Mouse (Mus musculus) liver, embryonic 14.5 days (tissue): ENCODE results near the gene Egfl7. TPM values are rescaled to one million over a fixed set of nuclear protein-coding genes. Genes with fewer than 3 reads are reported as not detected.

Experiments used
- ATAC-seq: fragments of 200-750 bp; cut with Nextera tagmentation; 2 replicates; pipeline ENCODE4 v1.8.0; 2017; ENCODE audit warnings: moderate number of reproducible peaks, mild to moderate bottlenecking, moderate library complexity; ENCODE audit not compliant: insufficient read depth
- DNase-seq, 3 experiments: peaks; one replicate each; pipeline ENCODE4 v3.0.0-alpha.2; 2012 to 2013; ENCODE audit warnings: low read depth in 3 of 3, low spot score in 3 of 3
- H3K27ac ChIP-seq: fragments of 300-500 bp; sonication (generic); 2 replicates; pipeline ENCODE4 v1.5.1; 2014; ENCODE audit warnings: moderate library complexity, mild to moderate bottlenecking, control low read depth, inconsistent platforms
- H3K27me3 ChIP-seq: fragments of 300-500 bp; sonication (generic); 2 replicates; pipeline ENCODE4 v1.6.1; 2014; ENCODE audit warnings: mild to moderate bottlenecking, low read length, moderate library complexity; ENCODE audit not compliant: control insufficient read depth, insufficient read depth
- H3K36me3 ChIP-seq: fragments of 300-500 bp; sonication (generic); replicated peaks from 2 replicates; pipeline ENCODE4 v1.6.1; 2014; ENCODE audit warnings: low read depth; ENCODE audit not compliant: control insufficient read depth, insufficient read depth
- H3K4me1 ChIP-seq, 2 experiments: fragments of 200-500 bp in 1 of 2; fragments of 300-500 bp in 1 of 2; sonication (generic) in 1 of 2; replicated peaks; 2 replicates each; pipeline ENCODE4 v1.6.1; 2012 to 2014; ENCODE audit warnings: antibody characterized with exemption in 1 of 2, inconsistent platforms in 1 of 2, low read length in 1 of 2; ENCODE audit not compliant: control insufficient read depth in 2 of 2, insufficient read depth in 2 of 2
- H3K4me2 ChIP-seq: fragments of 300-500 bp; sonication (generic); 2 replicates; pipeline ENCODE4 v1.6.1; 2014; ENCODE audit warnings: low read depth, mild to moderate bottlenecking, control low read depth, moderate library complexity
- H3K4me3 ChIP-seq, 2 experiments: fragments of 200-500 bp in 1 of 2; fragments of 300-500 bp in 1 of 2; sonication (generic) in 1 of 2; 2 replicates each; pipeline ENCODE4 v1.5.1; 2012 to 2014; ENCODE audit warnings: low read depth in 2 of 2, low read length in 2 of 2, mild to moderate bottlenecking in 2 of 2, control low read depth in 1 of 2, inconsistent platforms in 1 of 2, moderate library complexity in 1 of 2; ENCODE audit not compliant: insufficient read depth in 1 of 2
- H3K9ac ChIP-seq: fragments of 300-500 bp; sonication (generic); replicated peaks from 2 replicates; pipeline ENCODE4 v1.6.1; 2014; ENCODE audit warnings: mild to moderate bottlenecking, control low read depth, moderate library complexity
- H3K9me3 ChIP-seq: fragments of 300-500 bp; sonication (generic); 2 replicates; pipeline ENCODE4 v1.6.1; 2016; ENCODE audit warnings: low read length, mixed read lengths; ENCODE audit not compliant: control insufficient read depth
- CTCF ChIP-seq: IDR thresholded peaks from 2 replicates; pipeline ENCODE4 v1.5.1; 2016; ENCODE audit warnings: antibody characterized with exemption, low read depth, control low read depth
- EP300 ChIP-seq: IDR thresholded peaks from 2 replicates; pipeline ENCODE4 v1.6.1; 2016; ENCODE audit warnings: antibody characterized with exemption, low read depth
- WGBS: fragments of 180-500 bp; shearing (Covaris S2); extraction: QIAGEN DNeasy Blood & Tissue Kit; methylation state at CpG from one replicate; pipeline ENCODE4 v1.1.7; 2014; ENCODE audit not compliant: insufficient replicate concordance; 5-methylcytosine and 5-hydroxymethylcytosine counted together
- microRNA counts: library from miRNA; unstranded; fragments of <30 nt; microRNA quantifications from one replicate; lab custom pipeline; 2016
- microRNA-seq: library from miRNA; unstranded; fragments of <30 nt; microRNA quantifications from one replicate; pipeline ENCODE4, GENCODE M21; 2016
- polyA plus RNA-seq, 2 experiments: library from polyadenylated mRNA; depleted of rRNA in 1 of 2; stranded (reverse) in 1 of 2; unstranded in 1 of 2; fragments of >200 nt; fragmentation: Nextera tagmentation in 1 of 2; extraction: Ambion mirVana in 1 of 2; gene quantifications; 2 replicates each; pipeline versions ENCODE4 v1.2.1 to v1.2.3; 2012 to 2014

Gene Egfl7
- polyA plus RNA-seq, 2 experiments, result 47.6 to 68.0 TPM

DNA sequence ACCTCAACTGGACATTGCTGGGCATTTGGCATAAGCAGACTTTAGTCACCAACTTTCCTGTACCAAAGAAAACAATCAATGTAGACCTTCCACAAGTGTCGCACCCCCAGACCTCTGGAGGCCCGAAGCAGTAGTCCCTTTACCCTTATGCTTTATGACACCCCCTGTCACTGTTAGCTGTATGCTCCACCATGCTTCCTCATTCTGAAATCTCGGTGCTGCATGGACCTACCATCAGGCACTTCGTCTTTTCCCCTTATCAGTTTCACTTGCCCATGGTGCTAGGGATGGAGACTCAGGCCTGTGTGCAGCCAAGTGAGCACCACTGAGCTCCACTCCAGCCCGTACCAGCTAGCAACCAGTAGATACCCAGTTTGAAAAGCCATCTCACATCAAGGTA lies 58.2 kb downstream of the Egfl7 start:
- Histone ChIP-seq H3K4me1 (peaks cover 7 to 26% of the 10 kb centered on the region in 2 experiments), H3K27ac (no peak overlapping the region), H3K36me3 (peaks cover 22% of the 10 kb centered on the region), H3K9me3 (no peaks in the 10 kb centered on the region), H3K4me2 (peak overlapping the region; percentile 82), H3K9ac (peak overlapping the region; percentile 91), H3K27me3 (no peaks in the 10 kb centered on the region), H3K4me3 (peak overlapping the region; percentile 85 to 100)
- ATAC-seq (no peak), DNase-seq (no peak)
- 47% methylated on average over 5 of the region's 5 CpGs for WGBS
- TF ChIP-seq EP300 (no peak), CTCF (no peak)

DNA sequence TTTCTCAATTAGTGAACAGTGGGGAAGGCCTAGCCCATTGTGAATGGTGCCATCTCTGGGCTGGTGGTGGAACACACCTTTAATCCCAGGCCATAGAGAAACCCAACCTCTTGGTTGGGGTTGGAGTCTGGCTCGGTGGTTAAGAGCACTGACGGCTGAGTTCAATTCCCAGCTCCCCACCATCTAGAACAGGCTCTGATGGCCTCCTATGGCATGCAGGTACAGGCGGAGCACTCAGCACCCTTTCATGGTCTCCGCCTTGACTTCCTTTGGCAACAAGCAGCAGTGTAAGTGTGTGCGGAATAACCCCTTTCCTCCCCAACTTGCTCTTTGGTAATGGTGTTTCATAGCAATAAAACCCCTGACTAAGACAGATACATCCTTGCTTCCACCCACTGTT lies 58.8 kb downstream of the Egfl7 start:
- Histone ChIP-seq H3K4me3 (peak overlapping the region; percentile 85 to 100), H3K9ac (peak overlapping the region; percentile 91)
- no peak for ATAC-seq

DNA sequence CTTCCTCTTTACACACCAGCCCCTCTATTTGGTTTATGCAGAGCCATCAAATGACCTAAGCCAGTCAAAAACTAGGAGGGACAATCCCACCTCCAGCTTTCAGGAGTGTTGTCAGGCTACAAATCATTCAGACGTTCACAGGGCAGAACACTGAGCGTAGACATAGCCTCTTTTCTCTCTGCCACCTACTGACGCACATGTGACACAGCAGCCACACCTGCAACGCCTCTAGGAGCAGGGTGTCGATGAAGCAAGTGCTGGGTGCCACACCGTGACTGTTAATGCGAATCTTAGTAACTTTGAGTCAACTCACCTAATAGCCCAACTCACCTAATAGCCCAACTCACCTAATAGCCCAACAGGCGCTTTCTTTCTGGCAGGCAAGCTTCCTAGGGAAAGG lies 59.3 kb downstream of the Egfl7 start:
- peak overlapping the region; percentile 91 for H3K9ac ChIP-seq
- peak overlapping the region; percentile 64 for H3K27ac ChIP-seq
- no peaks in the 10 kb centered on the region for H3K27me3 ChIP-seq
- peaks cover 7 to 26% of the 10 kb centered on the region in 2 experiments for H3K4me1 ChIP-seq
- peak overlapping the region; percentile 85 to 100 for H3K4me3 ChIP-seq
- WGBS, result under 1% methylated on average over 8 of the region's 8 CpGs
- ATAC-seq (peak; percentile 47), DNase-seq (peak; percentile 44 to 60 (median 51))
- peak overlapping the region; percentile 82 for H3K4me2 ChIP-seq
- H3K36me3 ChIP-seq, result peaks cover 22% of the 10 kb centered on the region
- TF ChIP-seq EP300, result no peak
- TF ChIP-seq CTCF, result peak; percentile 81
- H3K9me3 ChIP-seq, result no peaks in the 10 kb centered on the region

More for the DNA sequence above, 58.8 kb downstream of the Egfl7 start:
- Histone ChIP-seq H3K36me3 (peaks cover 22% of the 10 kb centered on the region), H3K4me2 (peak overlapping the region; percentile 82), H3K27me3 (no peaks in the 10 kb centered on the region), H3K9me3 (no peaks in the 10 kb centered on the region), H3K4me1 (peaks cover 7 to 26% of the 10 kb centered on the region in 2 experiments), H3K27ac (peak overlapping the region; percentile 64)
- no peak for DNase-seq
- WGBS, result 26% methylated on average over 5 of the region's 5 CpGs
- no peak for TF ChIP-seq CTCF

DNA sequence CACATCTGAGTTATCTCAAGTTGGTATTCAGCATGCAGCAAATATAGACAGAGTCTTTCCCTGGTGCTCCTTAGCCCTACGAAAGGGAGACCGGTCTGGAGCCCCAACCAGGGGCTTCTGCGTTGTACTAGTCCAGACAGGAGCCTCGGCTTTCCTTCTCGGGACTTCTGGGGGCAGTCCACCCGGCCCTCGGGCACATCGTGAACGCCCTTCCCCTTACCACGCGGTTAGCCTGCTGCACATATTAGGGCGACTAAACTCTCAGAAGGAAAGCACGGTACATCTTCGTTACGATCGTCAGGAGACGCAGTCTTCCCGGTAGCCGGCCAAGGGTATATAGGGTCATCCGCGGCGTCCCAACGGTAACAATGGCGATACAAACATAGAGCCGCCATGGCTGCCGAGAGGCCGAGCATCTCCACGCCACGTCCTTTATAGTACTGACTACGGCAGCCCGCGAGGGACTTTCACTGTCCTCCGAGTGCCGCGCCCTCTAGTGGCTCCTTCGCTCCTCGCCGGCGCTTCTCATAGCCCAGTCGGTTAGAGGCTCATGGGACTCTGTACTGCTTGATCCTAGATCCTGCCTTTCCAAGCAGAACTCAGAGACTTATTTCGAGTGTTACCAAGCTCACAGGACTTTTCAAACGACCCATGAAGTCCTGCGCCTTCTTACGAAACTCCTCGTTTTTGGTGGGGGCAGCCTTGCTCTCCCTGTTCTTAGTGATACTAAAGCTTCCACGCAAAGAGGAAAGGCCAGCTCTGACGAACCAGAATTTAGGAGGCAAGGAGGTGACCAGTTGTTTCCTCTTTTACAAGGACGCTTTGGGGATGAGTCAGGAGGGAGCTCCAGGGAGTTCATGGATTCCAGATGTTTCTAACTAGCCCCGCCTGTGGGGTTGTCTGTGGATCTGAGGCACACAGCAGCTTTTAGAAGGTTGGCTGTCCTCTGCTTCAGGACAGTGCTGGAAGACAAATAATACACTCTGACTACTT lies 60.3 kb downstream of the Egfl7 start:
- H3K36me3 ChIP-seq, result peaks cover 22% of the 10 kb centered on the region
- H3K4me3 ChIP-seq, result peak overlapping the region; percentile 85 to 100
- peak overlapping the region; percentile 82 for H3K4me2 ChIP-seq
- WGBS, result 4% methylated on average over 49 of the region's 49 CpGs
- peaks cover 7 to 26% of the 10 kb centered on the region in 2 experiments for H3K4me1 ChIP-seq
- H3K9ac ChIP-seq, result peak overlapping the region; percentile 91
- peak overlapping the region; percentile 69 for H3K27ac ChIP-seq
- TF ChIP-seq EP300, result no peak; the same call in 1 of the 2 replicates
- TF ChIP-seq CTCF, result peak; percentile 98
- ATAC-seq, result peak; percentile 72
- no peaks in the 10 kb centered on the region for H3K9me3 ChIP-seq
- peak; percentile 86 to 87 (median 86) for DNase-seq
- no peaks in the 10 kb centered on the region for H3K27me3 ChIP-seq

DNA sequence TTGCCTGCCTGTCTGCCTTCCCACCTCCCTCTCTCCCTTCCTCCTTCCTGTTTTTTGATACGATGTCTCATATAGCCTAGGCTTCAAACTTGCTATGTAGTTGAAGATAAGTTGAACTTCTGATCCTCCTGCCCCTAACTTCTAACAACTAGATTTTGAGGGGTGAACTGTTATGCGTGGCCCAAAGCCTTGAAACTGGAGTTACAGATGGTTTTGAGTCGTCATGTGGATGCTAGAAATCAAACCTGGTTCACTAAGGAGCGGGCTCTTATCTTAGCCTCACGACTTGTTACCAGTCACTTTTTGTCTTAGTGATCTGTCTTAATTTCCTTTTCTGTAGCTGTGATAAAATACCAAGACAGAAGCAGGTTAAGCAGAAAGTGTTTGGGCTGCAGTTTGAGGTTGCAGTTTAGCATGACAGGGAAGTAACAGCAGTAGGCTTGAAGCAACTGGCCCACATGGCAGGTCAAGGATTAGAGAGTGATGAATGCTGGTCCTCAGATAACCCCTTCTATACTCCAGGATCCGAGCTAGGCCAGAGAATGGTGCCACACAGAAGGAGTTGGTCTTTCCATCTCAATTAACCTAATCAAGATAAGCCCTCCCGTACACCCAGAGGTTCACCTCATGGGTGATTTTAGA lies 61.3 kb downstream of the Egfl7 start:
- 25% methylated on average over 7 of the region's 7 CpGs for WGBS
- Histone ChIP-seq H3K9ac (no peak overlapping the region), H3K27ac (no peak overlapping the region)

More for the DNA sequence above, 61.3 kb downstream of the Egfl7 start:
- Histone ChIP-seq H3K9me3 (no peaks in the 10 kb centered on the region), H3K4me1 (peaks cover 7 to 26% of the 10 kb centered on the region in 2 experiments), H3K4me2 (no peak overlapping the region), H3K27me3 (no peaks in the 10 kb centered on the region), H3K36me3 (peaks cover 20% of the 10 kb centered on the region), H3K4me3 (no peak overlapping the region)
- DNase-seq, result no peak
- no peak for TF ChIP-seq EP300
- TF ChIP-seq CTCF, result no peak
- no peak for ATAC-seq

MicroRNAs within 50 kb of the gene (microRNA counts, 519-probe panel; counts per million panel counts)
- microRNA mmu-miR-126-3p (lab: Ali Mortazavi, UCI) (9,185 counts per million, percentile 94 among the panel's probes with 10 or more counts), microRNA mmu-miR-126-5p (lab: Ali Mortazavi, UCI) (6,459 counts per million, percentile 56 among the panel's probes with 10 or more counts)

Small RNA genes within 50 kb of the gene (microRNA-seq; reads per million reads assigned to microRNA genes)
- 2.5 reads per million for gene Mir126a
- not detected for gene Mir126b

Other genes starting within 250 kb of the Egfl7 start
- 7.6 and 7.8 TPM in 2 replicates for gene Dnlz, start 227.9 kb upstream of the Egfl7 start, polyA plus RNA-seq (2012; rRNA removed)
- 7.0 and 8.4 TPM in 2 replicates for gene Dnlz, start 227.9 kb upstream of the Egfl7 start, polyA plus RNA-seq (2014; fragmentation: Nextera tagmentation; extraction: Ambion mirVana)
- gene Card9, start 219.1 kb upstream of the Egfl7 start, polyA plus RNA-seq (2012; rRNA removed), result 6.4 and 6.8 TPM in 2 replicates
- 1.1 and 2.3 TPM in 2 replicates for gene Card9, start 219.1 kb upstream of the Egfl7 start, polyA plus RNA-seq (2014; fragmentation: Nextera tagmentation; extraction: Ambion mirVana)
- 10.7 and 11.0 TPM in 2 replicates for gene Snapc4, start 199.4 kb upstream of the Egfl7 start, polyA plus RNA-seq (2012; rRNA removed)
- 6.3 and 6.6 TPM in 2 replicates for gene Snapc4, start 199.4 kb upstream of the Egfl7 start, polyA plus RNA-seq (2014; fragmentation: Nextera tagmentation; extraction: Ambion mirVana)
- gene Entr1, start 190.7 kb upstream of the Egfl7 start, polyA plus RNA-seq (2012; rRNA removed), result 26.3 and 35.3 TPM in 2 replicates
- gene Entr1, start 190.7 kb upstream of the Egfl7 start, polyA plus RNA-seq (2014; fragmentation: Nextera tagmentation; extraction: Ambion mirVana), result 36.0 and 41.6 TPM in 2 replicates
- gene Pmpca, start 190.7 kb upstream of the Egfl7 start, polyA plus RNA-seq (2012; rRNA removed), result 32.5 and 41.8 TPM in 2 replicates
- gene Pmpca, start 190.7 kb upstream of the Egfl7 start, polyA plus RNA-seq (2014; fragmentation: Nextera tagmentation; extraction: Ambion mirVana), result 45.5 and 50.1 TPM in 2 replicates
- gene Inpp5e, start 170.8 kb upstream of the Egfl7 start, polyA plus RNA-seq (2012; rRNA removed), result 6.9 and 9.1 TPM in 2 replicates
- 4.1 and 5.4 TPM in 2 replicates for gene Inpp5e, start 170.8 kb upstream of the Egfl7 start, polyA plus RNA-seq (2014; fragmentation: Nextera tagmentation; extraction: Ambion mirVana)
- gene Sec16a, start 134.8 kb upstream of the Egfl7 start, polyA plus RNA-seq (2012; rRNA removed), result 9.4 and 10.5 TPM in 2 replicates
- 9.3 and 10.7 TPM in 2 replicates for gene Sec16a, start 134.8 kb upstream of the Egfl7 start, polyA plus RNA-seq (2014; fragmentation: Nextera tagmentation; extraction: Ambion mirVana)
- 1.7 and 1.8 TPM in 2 replicates for gene Notch1, start 63.4 kb upstream of the Egfl7 start, polyA plus RNA-seq (2012; rRNA removed)
- gene Notch1, start 63.4 kb upstream of the Egfl7 start, polyA plus RNA-seq (2014; fragmentation: Nextera tagmentation; extraction: Ambion mirVana), result 2.1 and 2.3 TPM in 2 replicates
- not detected in 2 replicates for gene Gm20532, start 6.6 kb downstream of the Egfl7 start, polyA plus RNA-seq (2012; rRNA removed)
- gene Gm20532, start 6.6 kb downstream of the Egfl7 start, polyA plus RNA-seq (2014; fragmentation: Nextera tagmentation; extraction: Ambion mirVana), result not detected in 2 replicates
- gene Agpat2, start 24.4 kb downstream of the Egfl7 start, polyA plus RNA-seq (2012; rRNA removed), result 27.2 and 29.8 TPM in 2 replicates
- 31.4 and 32.8 TPM in 2 replicates for gene Agpat2, start 24.4 kb downstream of the Egfl7 start, polyA plus RNA-seq (2014; fragmentation: Nextera tagmentation; extraction: Ambion mirVana)
- gene Fam69b, start 48.4 kb downstream of the Egfl7 start, polyA plus RNA-seq (2012; rRNA removed), result 0.78 and 0.94 TPM in 2 replicates
- gene Fam69b, start 48.4 kb downstream of the Egfl7 start, polyA plus RNA-seq (2014; fragmentation: Nextera tagmentation; extraction: Ambion mirVana), result 0.70 and 0.78 TPM in 2 replicates
- not detected in 2 replicates for gene Lcn4, start 91.3 kb downstream of the Egfl7 start, polyA plus RNA-seq (2012; rRNA removed)
- gene Lcn4, start 91.3 kb downstream of the Egfl7 start, polyA plus RNA-seq (2014; fragmentation: Nextera tagmentation; extraction: Ambion mirVana), result not detected in 2 replicates